Mouse (Mus musculus): ENCODE measurements around the gene Tnrc6b.
"Not testable (repeated sequence)": the region's sequence is repeated elsewhere in the genome, so short reads cannot be mapped to it uniquely, and the experiment has no call there.

Tnrc6b gene

DNA sequence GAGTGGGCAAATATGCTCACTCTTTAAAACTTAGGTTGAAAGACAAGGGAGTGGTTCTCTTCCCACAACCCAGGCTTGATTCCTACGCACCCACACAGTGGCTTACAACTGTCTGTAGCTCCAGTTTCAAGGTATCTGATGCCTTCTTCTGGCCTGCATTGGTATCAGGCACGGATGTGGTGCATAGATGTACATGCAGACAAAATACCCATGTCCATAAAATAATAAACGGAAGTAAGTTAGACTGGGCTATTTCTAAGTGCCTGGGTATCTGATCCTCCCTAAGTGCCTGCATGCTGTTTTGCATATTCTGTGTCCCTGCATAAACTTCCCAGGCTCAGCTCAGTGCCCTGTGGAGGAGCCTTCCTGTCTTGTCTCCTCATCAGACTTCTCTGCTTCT lies 20.4 kb downstream of the Tnrc6b start:
- in situ Hi-C loops (cut with MboI; ENCODE audit: unreplicated experiment in 2 of 2): no loop called here

DNA sequence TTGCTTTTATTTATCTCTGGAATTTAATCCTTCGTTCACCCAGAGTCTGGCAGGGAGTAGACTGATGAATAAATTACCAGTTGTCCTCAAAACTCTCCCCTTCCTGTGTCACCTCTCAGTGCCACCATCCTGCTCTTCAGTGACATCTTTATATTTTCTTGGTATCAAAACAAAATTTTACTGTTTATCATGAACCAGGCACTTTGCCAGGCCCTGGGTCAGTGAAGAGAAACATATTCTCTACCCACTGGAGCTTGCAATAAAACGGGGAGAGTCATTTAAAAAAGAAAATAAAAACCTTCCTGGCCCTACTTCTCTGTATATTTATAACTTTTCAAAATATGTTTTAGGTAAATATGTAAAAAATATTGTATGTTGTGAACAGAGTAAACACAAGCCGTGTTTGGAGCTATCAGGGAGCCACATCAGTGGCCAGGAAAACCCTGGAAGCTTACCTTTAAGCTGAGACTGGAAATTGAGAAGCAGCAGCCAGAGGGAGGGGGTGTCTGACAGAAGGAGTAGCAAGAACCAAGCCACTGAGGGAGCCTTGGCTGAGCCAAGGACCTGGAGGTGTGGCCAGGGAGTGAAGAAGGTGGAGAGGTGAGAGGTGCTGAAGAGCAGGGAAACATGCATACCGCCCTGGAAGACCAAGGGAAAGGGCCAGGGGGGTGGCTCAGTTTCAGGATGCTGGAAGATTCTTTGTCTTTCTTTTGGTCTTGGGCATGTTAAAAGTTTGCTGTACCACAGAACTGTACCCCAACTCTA lies 21.3 kb downstream of the Tnrc6b start:
- in situ Hi-C loops (cut with MboI; ENCODE audit: unreplicated experiment in 2 of 2): no loop called here

DNA sequence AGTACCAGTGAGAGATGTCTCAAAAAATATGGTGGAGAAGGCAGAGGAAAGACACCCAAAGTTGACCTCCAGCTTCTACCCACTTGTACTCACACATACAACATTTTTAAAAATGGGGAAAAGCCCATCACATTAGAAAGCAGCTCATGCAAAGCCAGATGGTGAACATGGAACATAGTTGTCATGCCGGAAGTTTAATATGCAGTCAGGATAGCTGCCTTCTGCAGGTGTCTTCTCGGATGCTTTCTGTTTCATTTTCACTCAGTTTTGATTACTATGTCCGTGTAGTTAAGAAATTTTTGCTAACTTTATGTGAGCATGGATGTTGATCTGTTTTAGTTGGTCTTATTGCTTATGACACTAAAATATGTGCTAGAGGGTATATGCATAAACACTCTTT lies 24.2 kb downstream of the Tnrc6b start:
- in situ Hi-C loops (cut with MboI; ENCODE audit: unreplicated experiment in 2 of 2): no loop called here

DNA sequence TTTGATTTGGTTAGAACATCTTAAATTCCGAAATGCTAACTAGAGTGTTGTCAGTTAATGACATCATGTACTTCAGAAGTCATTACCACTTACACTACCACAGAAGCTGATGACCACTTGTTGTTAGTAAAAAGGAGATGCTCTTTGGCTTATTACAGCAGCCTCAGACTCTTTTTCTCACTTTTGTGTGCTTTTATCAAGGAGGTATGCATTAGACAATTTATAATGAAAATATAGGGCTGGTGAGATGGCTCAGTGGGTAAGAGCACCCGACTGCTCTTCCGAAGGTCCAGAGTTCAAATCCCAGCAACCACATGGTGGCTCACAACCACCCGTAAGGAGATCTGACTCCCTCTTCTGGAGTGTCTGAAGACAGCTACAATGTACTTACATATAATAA lies 24.6 kb downstream of the Tnrc6b start:
- in situ Hi-C loops (cut with MboI; ENCODE audit: unreplicated experiment in 2 of 2): not testable (repeated sequence)

DNA sequence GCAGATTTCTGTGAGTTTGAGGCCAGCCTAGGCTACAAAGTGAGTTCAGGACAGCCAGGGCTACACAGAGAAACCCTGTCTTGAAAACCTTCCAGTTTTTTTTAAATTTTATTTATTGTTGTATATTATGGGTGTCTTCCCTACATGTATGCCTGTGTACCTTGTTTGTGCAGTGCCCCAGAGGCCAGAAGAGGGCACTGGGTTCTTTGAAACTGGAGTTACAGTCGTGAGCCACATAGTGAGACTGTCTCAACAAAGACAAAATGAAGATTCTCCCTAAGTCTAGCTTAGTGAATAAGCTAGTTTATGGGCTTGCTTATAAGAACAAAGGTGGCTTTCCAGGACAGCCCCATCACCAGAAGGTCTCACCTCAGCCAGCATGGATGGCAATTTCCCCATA lies 25.4 kb downstream of the Tnrc6b start:
- in situ Hi-C loops (cut with MboI; ENCODE audit: unreplicated experiment in 2 of 2): no loop called here

DNA sequence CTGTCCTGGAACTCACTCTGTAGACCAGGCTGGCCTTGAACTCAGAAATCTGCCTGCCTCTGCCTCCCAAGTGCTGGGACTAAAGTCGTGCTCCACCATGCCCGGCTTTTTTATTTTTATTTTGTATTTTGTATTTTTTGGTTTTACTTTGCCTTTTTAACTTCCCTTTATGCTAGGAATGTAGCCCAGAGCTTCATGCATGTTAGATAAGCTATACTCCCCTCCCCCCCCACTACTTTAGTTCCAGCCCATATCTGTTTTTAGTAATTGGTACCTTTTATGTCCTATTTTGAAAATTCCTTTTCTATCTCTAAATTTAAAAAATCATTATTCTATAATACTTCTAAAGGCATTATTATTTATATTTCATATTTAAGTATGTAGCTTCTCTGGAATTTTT lies 27.1 kb downstream of the Tnrc6b start:
- in situ Hi-C loops (cut with MboI; ENCODE audit: unreplicated experiment in 2 of 2): no loop called here

DNA sequence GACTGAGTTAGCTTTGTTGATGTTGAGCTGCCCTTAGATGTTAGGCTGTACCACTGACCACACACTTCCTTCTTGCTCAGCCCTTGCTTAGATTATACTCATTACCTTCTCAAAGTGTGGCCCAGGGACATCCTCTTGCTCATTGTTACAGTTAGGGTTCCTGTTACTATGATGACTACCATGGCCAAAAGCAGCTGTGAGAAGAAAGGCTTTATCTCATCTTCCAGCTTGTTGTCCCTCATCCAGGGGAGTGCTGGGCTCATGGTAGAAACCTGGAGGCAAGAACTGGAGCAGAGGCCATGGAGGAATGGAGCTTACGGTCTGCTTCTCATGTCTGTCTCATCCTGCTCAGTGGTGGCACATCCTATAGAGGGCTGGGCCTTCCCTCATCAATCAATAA lies 28.9 kb downstream of the Tnrc6b start:
- in situ Hi-C loops (cut with MboI; ENCODE audit: unreplicated experiment in 2 of 2): loop anchor here in 1 of 2 experiments (5.0 kb wide), 1 partner anchor 37 kb away; no protein-coding TSS in a partner anchor

DNA sequence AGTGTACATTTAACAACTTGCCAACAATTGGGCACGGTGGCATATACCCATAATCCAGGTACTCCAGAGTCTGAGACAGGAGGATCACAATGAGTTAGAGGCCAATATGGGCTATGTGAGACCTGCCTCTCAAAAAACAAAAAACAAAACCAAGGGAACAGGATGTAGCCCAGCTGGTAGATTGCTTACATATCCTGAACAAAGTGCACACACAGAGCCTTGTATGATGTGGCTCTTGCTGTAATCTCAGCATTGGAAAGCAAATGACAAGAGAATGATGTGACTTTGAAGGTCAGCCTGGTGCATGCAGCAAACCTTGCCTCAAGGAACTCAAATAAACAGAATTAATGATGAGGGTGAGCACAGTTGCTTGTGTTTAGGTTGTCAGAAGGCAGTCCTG lies 30.7 kb downstream of the Tnrc6b start:
- in situ Hi-C loops (cut with MboI; ENCODE audit: unreplicated experiment in 2 of 2): loop anchor here in 1 of 2 experiments (5.0 kb wide), 1 partner anchor 35 kb away; no protein-coding TSS in a partner anchor

DNA sequence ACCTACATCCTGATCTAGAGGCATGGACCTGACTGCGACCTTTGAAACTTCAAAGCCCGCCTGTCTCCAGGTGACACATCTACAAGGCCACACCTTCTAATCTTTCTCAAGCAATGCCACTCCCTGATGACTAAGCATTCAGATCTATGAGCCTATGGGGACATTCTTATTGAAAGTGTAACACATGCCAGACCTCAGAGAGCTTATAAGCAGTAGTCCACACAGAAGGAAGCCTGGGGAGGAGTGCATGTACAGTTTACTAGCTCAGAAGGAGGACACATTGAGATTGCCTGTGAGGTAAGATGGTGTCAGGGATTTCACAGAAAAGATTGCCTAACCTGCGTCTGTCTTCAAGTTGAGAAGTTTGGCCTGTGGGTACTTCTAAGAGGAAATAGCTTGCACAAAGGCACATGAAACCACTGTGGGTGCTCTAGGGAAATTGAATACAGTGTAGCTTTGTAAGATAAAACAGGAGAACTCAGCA lies 31.9 kb downstream of the Tnrc6b start:
- in situ Hi-C loops (cut with MboI; ENCODE audit: unreplicated experiment in 2 of 2): loop anchor here in 1 of 2 experiments (5.0 kb wide), 1 partner anchor 34 kb away; no protein-coding TSS in a partner anchor

DNA sequence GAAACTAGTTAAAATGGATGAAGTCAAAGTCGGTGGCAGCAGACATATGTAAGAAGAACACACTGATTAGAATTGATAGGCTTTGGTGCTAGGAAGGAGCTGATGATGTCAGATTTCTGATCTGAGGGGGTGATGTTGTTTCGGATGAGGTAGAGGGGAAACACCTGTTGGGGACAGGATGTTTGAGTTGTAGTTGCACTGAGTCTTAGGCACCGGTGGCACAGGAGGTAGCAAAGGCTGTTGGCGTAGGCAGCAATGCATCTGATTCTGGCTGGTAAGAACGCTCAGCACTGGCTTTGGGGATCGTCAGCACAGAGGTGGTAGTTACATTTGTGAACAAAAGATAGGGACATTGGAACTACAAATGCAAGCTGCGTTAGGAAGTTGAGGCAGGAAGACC lies 32.5 kb downstream of the Tnrc6b start:
- in situ Hi-C loops (cut with MboI; ENCODE audit: unreplicated experiment in 2 of 2): loop anchor here in 1 of 2 experiments (5.0 kb wide), 1 partner anchor 34 kb away; no protein-coding TSS in a partner anchor

DNA sequence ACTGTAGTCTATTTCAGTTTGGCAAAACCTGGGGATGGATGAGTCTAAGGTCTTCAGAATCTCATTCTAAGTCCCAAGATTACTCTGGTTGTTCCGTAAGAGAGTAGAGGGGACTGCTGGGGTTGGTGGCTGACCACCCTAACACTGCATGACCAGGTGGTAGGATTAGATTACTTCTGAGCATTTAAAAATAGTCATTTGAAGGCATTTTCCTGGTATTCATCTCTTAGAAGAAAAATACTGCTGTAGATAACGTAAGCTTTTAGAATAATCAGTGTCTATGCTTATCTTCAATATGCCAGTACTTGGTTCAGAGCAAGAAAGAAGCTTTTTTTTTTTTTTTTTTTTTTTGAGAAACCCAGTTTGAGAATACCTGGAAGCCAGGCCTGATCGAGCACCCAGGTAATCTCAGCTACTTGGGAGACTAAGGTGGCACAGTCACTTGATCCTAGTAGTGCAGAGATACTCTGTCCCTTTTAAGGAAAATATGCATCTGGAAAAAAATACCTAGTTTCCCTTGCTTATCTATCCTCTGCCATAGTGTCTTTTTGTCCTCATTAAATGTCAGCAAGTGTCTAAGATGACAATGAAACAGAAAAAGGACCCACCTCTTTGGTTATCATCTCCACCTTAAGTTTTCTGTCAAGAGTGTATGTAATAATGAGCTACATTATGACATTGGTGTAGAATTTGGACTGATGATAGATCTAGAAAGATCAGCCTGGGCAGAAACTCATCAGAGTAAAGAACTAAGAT lies 33.7 kb downstream of the Tnrc6b start:
- in situ Hi-C loops (cut with MboI; ENCODE audit: unreplicated experiment in 2 of 2): loop anchor here in 1 of 2 experiments (5.0 kb wide), 1 partner anchor 32 kb away; no protein-coding TSS in a partner anchor

DNA sequence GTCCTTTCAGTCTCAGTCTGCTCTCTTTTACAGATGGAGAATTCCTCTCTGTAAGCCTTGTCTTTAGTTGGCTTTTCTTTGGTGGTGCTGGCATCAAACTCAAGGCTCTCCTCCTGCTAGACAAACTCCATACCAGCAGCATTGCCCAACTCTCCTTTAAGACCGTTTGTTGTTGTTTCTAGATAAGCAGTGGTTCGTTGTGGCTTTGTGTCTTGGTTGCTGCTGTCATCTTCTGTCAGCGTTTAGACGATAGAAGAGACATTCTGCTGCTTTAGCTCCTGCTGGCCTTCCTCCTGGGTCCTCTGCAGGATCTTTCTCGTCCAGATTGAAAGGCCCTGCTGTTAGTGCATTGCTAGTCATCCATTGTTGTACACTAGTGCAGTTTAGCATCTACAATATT lies 37.9 kb downstream of the Tnrc6b start:
- in situ Hi-C loops (cut with MboI; ENCODE audit: unreplicated experiment in 2 of 2): no loop called here

DNA sequence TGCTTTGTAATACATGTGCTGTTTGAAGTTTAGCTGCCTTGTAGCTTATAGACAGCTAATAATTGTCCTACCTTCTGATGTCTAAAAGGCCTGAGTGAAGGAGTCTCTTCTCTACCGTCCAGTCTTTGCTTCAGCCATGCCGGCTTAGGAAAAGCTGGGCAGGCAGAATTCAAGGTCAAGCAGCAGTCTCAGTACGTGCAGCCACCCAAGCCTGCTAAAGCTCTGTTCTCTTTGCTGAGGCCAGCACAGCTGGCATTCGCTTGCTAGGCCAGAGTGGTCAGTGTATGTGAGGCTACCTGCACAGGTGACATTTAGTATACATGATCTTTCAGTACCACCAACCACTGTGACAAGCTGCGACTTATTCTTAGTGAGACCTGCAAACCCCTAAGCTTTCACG lies 42.2 kb downstream of the Tnrc6b start:
- in situ Hi-C loops (cut with MboI; ENCODE audit: unreplicated experiment in 2 of 2): no loop called here

DNA sequence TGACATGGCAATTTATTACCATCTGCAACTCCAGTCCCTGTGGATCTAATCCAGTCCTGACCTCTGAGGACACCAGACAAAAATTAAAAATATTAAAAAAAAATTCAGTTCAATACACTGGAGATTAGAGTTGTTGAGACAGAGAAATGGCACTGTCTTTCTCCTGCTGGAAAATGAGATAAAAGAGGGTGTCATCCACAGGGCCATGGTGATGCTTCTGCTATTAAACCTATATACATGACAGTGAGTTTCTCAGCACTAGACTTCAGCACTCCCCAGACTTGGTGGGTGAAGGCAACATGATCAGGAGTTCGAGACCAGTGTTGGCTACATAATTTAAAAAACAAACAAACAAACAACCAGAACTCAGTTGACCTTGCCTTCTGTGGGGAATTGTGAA lies 43.0 kb downstream of the Tnrc6b start:
- in situ Hi-C loops (cut with MboI; ENCODE audit: unreplicated experiment in 2 of 2): no loop called here

DNA sequence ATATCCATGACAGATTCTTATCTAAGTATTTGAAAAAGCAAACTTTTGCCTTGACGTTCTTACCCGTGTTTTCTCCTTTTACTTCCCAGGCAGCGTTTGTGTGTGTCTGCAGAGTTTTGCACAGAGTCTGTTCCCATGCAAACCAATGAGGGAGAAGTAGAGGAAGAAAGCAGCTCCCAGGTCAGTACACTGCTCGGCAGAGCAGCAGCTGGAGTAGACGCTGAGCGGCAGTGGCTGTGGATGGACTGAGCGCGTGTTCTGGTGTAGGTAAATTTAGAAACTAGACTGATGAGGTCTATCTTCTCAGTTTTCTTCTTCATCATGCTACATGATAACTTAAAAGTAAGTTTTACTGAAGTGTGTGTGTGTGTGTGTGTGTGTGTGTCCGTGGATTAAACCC lies 48.3 kb downstream of the Tnrc6b start:
- in situ Hi-C loops (cut with MboI; ENCODE audit: unreplicated experiment in 2 of 2): no loop called here

DNA sequence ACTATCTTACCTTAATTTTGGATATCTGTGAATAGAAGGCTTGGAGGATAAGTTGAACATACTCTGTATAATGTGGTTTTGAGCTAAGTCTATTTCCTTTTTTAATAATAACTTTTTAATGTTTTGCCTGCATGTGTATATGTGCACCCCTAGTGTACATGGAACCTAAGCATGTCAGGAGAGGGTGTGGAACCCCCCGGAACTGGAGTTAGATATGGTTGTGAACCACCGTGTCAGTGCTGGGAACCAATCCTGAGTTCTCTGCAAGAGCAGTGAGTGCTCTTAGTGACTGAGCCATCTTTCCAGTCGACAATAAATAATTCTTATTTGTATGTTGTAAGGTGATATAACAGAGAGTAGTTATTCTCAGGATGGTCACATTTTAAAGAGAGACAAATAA lies 49.4 kb downstream of the Tnrc6b start:
- in situ Hi-C loops (cut with MboI; ENCODE audit: unreplicated experiment in 2 of 2): no loop called here

DNA sequence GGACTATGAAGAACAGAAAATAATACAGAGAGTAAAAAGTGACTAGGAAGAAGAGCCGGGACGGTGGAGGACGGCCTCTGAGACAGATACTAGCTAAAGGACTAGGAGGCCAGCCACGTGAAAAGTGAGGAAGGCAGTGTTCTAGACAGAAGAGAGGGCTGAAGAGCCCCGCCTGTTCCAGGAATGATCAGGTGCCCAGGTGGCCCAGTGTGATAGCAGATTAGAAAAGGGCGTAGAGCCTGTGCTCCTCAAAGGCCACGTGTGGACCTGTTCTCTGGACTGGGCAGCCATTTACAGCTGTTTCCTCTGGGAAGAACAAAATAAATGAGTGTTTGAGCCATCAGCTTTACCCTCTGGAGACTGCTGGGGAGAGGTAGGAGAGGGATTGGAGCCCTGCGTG lies 49.8 kb downstream of the Tnrc6b start:
- in situ Hi-C loops (cut with MboI; ENCODE audit: unreplicated experiment in 2 of 2): no loop called here

DNA sequence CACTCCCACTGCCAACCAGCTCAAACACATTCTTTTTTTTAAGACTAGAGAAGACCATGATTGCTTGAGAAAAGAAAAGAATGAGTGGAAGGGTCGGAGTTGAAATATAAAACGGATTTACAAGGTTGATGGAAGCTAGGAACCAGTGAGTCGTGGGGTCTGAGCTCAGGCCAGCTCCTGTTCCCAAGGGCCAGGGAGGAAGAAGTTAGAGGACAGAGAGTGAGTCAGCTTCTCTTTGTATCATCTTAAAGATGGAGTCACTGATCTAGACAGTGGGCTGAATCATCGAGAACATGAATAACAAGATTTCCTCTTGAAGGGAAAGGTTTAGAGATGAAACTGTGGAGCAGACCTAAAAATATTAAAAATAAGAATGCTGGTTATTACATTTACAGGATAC lies 51.5 kb downstream of the Tnrc6b start:
- in situ Hi-C loops (cut with MboI; ENCODE audit: unreplicated experiment in 2 of 2): no loop called here

DNA sequence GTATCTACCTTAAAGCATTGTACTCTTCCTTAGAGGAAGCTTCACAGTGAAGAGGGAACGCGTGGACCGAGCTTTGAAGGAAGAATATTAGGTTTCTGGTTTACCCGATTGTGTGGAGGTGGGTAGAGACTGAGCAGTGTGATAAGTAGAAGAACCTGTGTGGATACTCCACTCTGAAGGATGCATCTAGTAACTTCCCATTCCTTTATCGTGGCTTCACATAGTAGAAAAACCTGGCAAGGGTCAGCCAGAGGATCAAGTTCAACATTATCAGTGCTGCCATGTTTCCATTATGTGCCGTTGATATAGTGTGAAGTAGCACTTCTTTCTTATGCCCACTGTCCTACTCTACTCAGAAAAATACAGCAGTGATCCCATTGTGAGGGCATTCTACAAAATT lies 53.6 kb downstream of the Tnrc6b start:
- in situ Hi-C loops (cut with MboI; ENCODE audit: unreplicated experiment in 2 of 2): no loop called here

DNA sequence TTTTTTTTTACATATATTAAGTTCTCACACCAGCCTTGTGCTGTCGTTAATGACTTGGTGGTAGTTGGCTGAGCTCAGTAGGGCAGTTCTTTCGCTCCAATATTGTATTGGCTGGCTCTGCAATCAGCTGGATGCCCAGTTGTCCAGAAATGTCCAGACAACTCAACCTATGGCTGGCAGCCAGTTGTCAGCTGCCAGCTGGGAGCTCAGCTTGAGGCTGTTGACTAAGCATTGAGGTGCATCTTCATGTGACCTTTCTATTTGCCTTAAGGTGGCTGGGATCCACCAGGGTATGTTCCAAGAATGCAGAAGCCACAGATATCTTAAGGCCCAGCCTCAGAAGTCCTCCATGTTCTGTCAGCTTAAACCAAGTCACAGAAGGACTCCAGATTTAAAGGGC lies 54.3 kb downstream of the Tnrc6b start:
- in situ Hi-C loops (cut with MboI; ENCODE audit: unreplicated experiment in 2 of 2): no loop called here

DNA sequence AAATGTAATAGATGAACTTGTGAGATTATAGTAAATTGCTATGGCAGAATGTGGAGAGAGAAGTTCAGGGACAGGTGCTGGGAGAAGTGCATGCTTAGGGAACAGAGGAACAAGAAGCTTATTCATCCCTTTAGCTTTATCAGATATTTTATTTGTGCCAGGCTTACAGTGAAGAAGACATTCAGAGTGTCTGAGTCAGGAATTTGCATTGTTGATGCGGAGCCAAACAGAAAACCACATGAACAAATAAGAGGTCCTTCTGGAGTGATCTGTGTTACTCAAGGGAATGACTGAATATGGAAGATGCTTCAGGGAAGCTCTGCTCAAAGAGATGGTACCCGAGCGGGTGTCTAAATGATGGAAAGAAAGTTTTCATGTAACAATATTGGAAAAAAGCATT lies 57.1 kb downstream of the Tnrc6b start:
- in situ Hi-C loops (cut with MboI; ENCODE audit: unreplicated experiment in 2 of 2): no loop called here

All from v-Abl transformed pro-B cells (cell line).